Mouse (Mus musculus) adipose tissue, adult 10 weeks (tissue): Measurements from ENCODE around the gene Olfr1333. TPM values are rescaled to one million over a fixed set of nuclear protein-coding genes. Genes with fewer than 3 reads are reported as not detected.

Source experiments
- polyA plus RNA-seq: library from polyadenylated mRNA; stranded (reverse); fragments of 350-450 nt; fragmentation: Illumina TruSeq; extraction: RNeasy Lipid Tissue Mini Kit (QIAGEN cat#74804); gene quantifications from one replicate; pipeline ENCODE4 v1.2.3, GENCODE M21; 2014; ENCODE audit warnings: low read depth, low replicate concordance

The Olfr1333 gene
- polyA plus RNA-seq, result not detected

GRCm38 (mm10) chr4:118836179-118836578 is at the start of gene Olfr1333:
Olfr1333 (minus strand) TSS chr4:118836279.

GRCm38 (mm10) chr4:118864349-118864748 is 28.3 kb upstream of the Olfr1333 start, which contains the start of gene Olfr1331:
Olfr1331 (plus strand) TSS chr4:118864649.

GRCm38 (mm10) chr4:118809844-118810243 is 26.2 kb downstream of the Olfr1333 start, which contains the start of gene Olfr1335:
Olfr1335 (minus strand) TSS chr4:118809944.

GRCm38 (mm10) chr4:118782486-118782885 is 53.6 kb downstream of the Olfr1333 start, which contains the start of gene Olfr1337:
Olfr1337 (minus strand) TSS chr4:118782586.

Other genes starting within 250 kb of the Olfr1333 start
- 3.2 TPM for gene Cfap57, start 215.5 kb downstream of the Olfr1333 start, polyA plus RNA-seq
- gene Ebna1bp2, start 215.5 kb downstream of the Olfr1333 start, polyA plus RNA-seq, result 50.1 TPM
- not detected for gene Olfr62, start 177.3 kb downstream of the Olfr1333 start, polyA plus RNA-seq
- not detected for gene Olfr1342, start 143.5 kb downstream of the Olfr1333 start, polyA plus RNA-seq
- 0.16 TPM for gene Olfr1341, start 132.8 kb downstream of the Olfr1333 start, polyA plus RNA-seq
- gene Olfr1340, start 116.1 kb downstream of the Olfr1333 start, polyA plus RNA-seq, result not detected
- not detected for gene Olfr1339, start 104.1 kb downstream of the Olfr1333 start, polyA plus RNA-seq
- gene Olfr1338, start 77.5 kb downstream of the Olfr1333 start, polyA plus RNA-seq, result 2.2 TPM
- gene Olfr1337, start 53.7 kb downstream of the Olfr1333 start, polyA plus RNA-seq, result not detected
- gene Olfr1335, start 26.3 kb downstream of the Olfr1333 start, polyA plus RNA-seq, result not detected
- not detected for gene Olfr1331, start 28.4 kb upstream of the Olfr1333 start, polyA plus RNA-seq
- not detected for gene Olfr1330, start 52.3 kb upstream of the Olfr1333 start, polyA plus RNA-seq
- not detected for gene Olfr1329, start 81.2 kb upstream of the Olfr1333 start, polyA plus RNA-seq
- not detected for gene Olfr1328, start 102.3 kb upstream of the Olfr1333 start, polyA plus RNA-seq
- gene Lao1, start 125.3 kb upstream of the Olfr1333 start, polyA plus RNA-seq, result 0.21 TPM